Mouse (Mus musculus) heart, postnatal 25 days (tissue): ENCODE measurements at regions not wholly inside any gene's neighbourhood (a gene's known extent, or its start where the extent isn't known, plus 50 kb on each side); places are given as distances from the start of the nearest gene placed in this dataset.
A peak's percentile ranks its signal among the peaks of the same experiment; 100 is the strongest.
"Not testable (repeated sequence)": the region's sequence is repeated elsewhere in the genome, so short reads cannot be mapped to it uniquely, and the experiment has no call there.

Source experiments
- DNase-seq: peaks from one replicate; pipeline ENCODE4 v3.0.0; 2022; ENCODE audit warnings: low spot score
- intact Hi-C: fragments of 180-260 bp; cut with DNase I; formaldehyde crosslinking; loops from one replicate; pipeline ENCODE4 v1.15.1; 2025

DNA sequence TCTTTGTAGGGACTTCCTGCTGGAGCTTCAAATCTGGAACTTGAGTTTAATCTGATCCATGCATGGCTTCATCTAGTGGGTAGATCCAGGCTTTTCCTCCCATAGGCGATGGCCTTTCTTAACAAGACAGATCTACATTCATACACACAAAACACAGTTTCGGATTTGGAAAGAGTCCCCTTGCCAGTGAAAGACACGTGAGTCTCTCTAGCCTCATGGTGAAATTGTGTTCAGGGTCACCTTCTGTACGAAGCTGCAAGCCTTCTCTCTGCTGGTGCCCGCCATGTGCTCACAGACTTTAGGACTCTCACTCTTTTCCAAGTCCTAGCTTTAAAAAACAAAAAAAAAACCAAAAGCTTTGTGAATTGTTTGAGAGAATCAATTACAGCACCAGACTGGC lies 51.4 kb upstream of the Dlx2 start:
- no peak for DNase-seq
- intact Hi-C loops = loop anchor here (1.0 to 5.0 kb wide), 2 partner anchors 218 to 239 kb away; no protein-coding TSS in a partner anchor

DNA sequence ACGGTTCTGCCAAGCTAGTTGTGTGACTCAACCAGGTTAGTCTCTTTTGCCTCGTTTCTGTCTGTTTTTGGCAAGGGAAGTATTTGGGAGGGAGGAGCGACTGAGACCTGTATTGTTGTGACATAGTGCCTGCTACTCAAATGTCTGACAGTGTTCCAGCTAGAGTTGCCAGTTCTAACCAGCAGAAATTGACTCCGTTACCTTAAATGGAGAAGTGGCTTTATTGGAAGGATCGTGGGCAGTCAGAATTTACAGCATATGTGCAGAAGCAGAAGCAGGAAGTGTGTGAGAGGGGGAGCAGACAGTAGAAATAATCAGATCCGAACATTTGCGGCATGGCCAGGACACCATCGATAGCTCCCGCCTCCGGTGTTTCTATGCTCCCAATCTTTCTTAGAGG lies 51.8 kb upstream of the Dlx2 start:
- intact Hi-C loops = loop anchor here (1.0 to 5.0 kb wide), 2 partner anchors 218 to 239 kb away; no protein-coding TSS in a partner anchor

DNA sequence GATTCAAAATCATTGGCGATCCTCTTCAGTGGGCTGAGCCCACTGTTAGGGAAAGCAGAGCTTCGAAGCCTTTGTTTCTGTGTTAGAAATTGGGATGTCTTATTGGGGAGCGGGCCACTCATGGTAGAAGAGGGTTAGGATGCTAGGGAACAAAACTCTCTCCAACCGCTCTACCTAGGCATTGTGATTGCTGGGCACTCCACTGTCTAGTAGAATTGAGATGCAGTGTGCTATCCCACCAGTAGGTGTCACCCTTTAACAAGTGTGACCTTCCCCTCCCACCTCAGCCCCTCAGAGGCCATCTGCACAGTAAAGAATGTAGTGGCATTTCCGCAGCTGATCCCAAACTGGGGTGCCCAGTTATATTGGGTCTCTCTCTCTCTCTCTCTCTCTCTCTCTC lies 52.2 kb upstream of the Dlx2 start:
- intact Hi-C loops = loop anchor here (1.0 to 5.0 kb wide), 3 partner anchors 214 to 239 kb away; no protein-coding TSS in a partner anchor

More for the DNA sequence above, 51.8 kb upstream of the Dlx2 start:
- no peak for DNase-seq

DNA sequence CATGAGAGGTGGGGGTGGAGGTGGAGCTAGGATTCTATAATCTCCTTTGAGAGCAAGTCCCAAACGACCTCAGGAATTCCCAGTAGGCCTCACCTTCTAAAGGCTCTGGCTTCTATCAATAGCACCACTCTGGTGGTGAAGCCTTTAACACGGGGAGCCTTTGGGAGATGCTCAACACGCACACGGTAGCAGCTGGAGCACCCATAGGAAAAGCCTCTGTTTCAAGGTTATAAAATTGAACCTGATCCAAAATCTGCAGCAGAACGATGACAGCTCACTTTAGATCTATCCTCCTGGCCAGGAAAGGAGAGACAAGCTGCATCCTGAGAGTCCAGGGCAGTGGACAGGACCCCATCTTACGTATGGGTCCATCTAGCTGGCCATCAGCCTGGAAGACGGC lies 53.7 kb upstream of the Dlx2 start:
- intact Hi-C loops = no loop called here
- no peak for DNase-seq

More for the DNA sequence above, 52.2 kb upstream of the Dlx2 start:
- DNase-seq = peak; percentile 21

DNA sequence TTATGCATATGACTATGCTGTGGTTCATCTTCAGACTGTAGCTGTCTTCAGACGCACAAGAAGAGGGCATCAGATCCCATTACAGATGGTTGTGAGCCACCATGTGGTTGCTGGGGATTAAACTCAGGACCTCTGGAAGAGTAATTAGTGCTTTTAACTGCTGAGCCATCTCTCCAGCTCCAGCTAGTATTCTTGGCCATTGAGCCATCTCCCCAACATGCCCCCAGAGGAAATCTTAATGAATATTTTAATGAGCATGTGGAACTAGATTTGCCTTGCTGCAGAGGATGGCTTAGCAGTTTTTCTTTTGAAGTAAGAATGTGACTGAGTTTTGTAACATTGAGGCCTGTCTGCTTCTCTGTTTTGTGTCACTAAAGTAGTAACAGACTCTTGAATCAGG lies 54.4 kb upstream of the Dlx2 start:
- DNase-seq = no peak
- intact Hi-C loops = no loop called here

DNA sequence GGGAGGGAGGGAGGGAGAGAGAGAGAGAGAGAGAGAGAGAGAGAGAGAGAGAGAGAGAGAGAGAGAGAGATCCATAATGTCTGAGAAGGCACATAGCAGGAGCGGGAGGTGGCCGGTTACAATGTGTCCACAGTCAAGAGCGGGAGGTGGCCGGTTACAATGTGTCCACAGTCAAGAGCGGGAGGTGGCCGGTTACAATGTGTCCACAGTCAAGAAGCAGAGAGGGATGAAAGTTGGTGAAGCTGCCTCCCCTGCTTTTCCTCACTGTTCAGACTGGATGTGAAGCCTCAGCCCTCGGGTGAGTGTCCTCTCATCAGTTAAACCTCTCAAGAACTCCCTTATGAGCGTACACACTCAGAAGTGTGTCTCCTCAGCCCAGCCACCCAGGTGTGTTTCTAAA lies 57.2 kb upstream of the Dlx2 start:
- intact Hi-C loops = not testable (repeated sequence)

DNA sequence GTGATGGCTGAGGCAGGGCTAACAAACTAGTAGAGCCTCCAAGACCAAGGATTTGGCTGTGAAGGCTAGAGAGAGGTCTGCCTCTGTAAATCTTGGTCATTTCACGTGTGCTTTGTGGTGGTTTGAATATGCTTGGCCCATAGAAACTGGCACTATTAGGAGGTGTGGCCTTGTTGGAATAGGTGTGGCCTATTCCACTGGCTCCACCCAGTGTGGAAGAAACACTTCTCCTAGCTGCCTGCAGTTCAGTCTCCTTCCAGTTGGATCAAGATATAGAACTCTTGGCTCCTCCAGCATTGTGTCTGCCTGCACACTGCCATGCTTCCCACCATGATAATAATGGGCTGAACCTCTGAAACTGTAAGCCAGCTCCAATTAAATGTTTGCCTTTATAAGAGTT lies 59.1 kb upstream of the Dlx2 start:
- intact Hi-C loops = no loop called here
- no peak for DNase-seq

More for the DNA sequence above, 57.2 kb upstream of the Dlx2 start:
- not testable (repeated sequence) for DNase-seq

DNA sequence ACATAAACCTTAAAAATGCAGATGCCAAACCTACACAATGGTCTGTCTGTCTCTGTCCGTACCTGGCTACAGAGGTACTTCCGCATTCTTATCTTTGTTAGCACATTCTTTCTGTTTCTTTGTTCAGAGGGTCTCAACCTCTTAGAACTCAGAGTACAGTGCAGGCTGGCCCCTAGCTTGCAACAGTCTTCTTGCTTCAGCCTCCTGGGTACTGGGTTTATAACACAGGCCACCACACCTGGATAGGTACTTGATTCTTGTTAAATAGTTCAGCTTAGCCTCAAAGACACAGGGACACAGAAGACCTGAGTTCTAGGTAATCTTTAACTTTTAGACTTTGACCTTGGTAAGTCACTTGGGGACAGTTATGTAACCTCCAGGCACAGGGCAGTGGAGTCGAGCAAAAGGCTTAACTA lies 60.5 kb upstream of the Dlx2 start:
- intact Hi-C loops = no loop called here

DNA sequence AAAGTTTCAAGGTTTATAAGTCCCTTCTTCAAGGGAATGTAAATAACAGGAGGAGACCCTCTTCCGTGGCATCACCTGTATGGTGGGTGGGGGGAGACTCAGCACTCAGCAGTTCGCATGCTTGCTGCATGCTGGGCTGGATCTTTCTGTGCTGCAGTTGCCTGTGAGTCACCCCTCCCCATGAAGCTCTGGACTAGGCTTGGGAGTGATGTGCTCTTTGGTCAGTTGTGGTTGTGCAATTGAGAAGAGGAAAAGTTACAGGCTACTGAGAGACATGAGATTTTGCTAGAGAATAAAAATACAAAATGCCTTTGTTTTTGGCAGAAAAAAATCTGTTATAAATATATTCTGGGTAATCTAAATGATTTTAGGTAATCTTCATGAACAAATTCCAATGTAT lies 66.7 kb upstream of the Dlx2 start:
- intact Hi-C loops = no loop called here

More for the DNA sequence above, 60.5 kb upstream of the Dlx2 start:
- no peak for DNase-seq

DNA sequence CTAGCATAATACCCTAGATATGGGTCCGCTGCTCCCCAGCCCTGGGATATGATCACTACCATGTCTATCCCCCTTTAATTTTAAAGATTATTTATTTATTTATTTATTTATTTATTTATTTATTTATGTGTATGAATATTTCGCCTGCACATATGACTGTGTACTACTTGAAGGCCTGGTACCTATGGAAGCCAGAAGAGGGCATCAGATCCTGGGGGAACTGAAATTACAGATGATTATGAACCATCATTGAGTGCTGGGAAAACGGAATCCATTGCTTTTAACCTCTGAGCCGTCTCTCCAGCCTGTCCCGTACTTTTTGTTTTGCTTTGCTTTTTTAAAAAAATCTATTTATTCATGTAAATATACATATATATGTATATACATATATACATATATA lies 70.0 kb upstream of the Dlx2 start:
- DNase-seq = no peak
- intact Hi-C loops = loop anchor here (5.0 kb wide), 1 partner anchor 196 kb away; no protein-coding TSS in a partner anchor

More for the DNA sequence above, 66.7 kb upstream of the Dlx2 start:
- DNase-seq = no peak

DNA sequence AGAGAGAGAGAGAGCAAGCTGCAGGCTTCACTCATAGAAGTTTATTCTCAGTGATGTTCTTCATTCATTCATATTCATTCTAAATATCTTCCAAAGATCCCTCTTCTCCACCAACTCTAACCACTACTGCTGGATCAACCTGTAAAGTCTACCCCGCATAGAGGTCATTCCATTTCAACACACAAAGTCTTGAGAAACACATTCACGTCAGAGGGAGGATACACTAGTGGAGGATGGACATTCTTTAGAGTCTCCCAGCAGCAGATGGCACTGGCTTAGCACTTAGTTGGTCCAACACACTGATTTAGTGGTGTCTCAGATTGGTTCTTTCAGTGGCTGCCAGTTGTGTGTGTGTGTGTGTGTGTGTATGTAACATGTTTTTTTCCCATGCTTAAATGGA lies 74.9 kb upstream of the Dlx2 start:
- intact Hi-C loops = loop anchor here (5.0 kb wide), 1 partner anchor 131 kb away; no protein-coding TSS in a partner anchor
- DNase-seq = no peak

DNA sequence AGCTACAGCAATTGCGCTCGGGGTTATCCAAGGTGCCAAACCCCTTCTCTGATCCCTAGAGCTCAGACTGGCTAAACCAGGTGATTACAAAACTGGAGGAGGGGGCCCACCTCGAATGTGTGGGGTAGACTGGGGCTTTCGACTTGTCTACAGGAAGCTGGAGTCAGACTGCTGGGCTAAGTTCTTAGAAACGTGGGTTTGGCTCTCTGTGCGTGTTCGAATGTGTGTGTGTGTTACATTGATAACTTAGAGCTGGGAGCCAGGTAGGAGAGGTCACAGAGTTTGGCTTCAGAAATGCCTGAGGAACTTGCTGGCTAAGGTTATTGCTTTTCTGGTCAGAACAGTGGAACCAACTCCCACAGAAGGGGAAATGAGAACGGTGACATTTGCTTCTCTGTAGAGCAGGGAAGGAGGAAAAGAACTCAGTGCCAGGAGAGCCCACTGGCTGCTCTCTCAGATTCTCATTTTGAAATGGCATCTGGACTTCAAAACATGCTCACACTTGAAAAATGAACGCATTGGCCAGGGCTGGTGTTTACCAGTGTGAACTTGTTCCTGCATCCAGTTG lies 76.1 kb upstream of the Dlx2 start:
- intact Hi-C loops = loop anchor here (5.0 kb wide), 1 partner anchor 130 kb away; no protein-coding TSS in a partner anchor
- no peak for DNase-seq

DNA sequence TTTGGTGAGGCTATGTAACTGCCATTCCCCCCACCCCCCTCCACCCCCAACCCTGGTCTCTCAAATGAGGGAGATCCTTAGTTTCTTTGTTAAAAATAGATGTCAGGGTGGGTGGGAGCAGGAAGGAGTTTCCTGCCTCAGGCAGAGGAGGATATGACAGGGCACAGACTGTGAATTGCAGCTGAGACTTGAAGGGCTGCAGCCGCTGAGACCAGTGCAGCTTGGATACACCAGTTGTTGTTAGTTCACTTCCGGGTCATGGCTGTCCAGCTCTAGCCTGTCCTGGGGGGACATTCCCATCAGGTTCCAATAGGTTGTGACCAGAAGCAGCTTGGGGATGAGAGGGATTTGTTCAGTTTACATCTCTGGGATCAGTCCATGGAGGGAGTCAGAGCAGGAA lies 76.6 kb upstream of the Dlx2 start:
- DNase-seq = no peak
- intact Hi-C loops = loop anchor here (5.0 kb wide), 1 partner anchor 129 kb away; no protein-coding TSS in a partner anchor

DNA sequence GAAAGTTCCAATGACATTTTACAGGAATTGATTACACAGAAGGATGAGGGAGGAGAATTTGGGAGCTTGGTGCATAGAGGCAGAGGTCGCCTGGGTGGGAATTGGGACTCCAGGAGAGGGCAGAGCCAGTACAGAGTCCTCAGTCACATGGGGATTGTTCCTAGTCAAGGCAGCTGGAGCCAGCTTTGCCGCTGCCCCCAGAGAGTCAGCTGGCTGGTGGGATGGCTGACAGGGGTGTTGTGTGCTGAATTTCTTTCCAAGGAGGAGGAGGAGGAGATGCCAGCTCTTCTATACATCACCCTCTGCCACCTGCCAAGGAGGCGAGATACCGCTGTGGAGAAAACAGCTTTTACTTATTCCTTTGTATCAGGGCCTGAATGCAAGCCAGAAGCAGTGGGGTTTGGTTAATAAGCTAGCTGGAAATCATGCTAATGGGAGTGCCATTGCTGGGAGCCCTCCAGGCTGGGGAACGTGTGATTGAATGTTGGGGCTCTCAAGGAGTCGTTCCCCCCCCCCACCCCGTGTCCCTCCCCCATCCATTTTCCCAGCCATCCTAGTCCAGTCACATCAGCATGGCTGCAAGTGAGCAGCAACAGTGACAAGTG lies 78.8 kb upstream of the Dlx2 start:
- no peak for DNase-seq
- intact Hi-C loops = loop anchor here (5.0 kb wide), 1 partner anchor 37 kb away; no protein-coding TSS in a partner anchor

DNA sequence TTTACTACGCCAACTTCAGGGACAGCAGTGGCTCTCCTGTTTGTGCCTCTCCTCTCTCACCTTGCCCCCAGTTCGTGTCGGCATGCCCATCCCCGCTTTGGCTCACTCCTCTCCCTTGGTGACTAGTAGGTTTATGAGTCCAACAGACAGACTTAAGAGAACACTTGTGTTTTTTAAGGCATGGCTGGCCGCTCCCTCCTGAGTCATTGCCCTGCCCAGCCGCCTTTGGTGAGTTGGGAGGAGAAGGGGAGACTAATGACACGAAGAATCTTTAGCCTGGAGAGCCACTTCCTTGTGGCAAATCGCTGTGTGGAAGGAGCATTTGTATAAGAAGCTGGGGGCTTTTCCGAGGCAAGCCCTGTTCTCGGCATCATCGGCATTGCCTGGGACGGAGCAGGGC lies 79.8 kb upstream of the Dlx2 start:
- no peak for DNase-seq
- intact Hi-C loops = loop anchor here (5.0 kb wide), 1 partner anchor 36 kb away; no protein-coding TSS in a partner anchor

DNA sequence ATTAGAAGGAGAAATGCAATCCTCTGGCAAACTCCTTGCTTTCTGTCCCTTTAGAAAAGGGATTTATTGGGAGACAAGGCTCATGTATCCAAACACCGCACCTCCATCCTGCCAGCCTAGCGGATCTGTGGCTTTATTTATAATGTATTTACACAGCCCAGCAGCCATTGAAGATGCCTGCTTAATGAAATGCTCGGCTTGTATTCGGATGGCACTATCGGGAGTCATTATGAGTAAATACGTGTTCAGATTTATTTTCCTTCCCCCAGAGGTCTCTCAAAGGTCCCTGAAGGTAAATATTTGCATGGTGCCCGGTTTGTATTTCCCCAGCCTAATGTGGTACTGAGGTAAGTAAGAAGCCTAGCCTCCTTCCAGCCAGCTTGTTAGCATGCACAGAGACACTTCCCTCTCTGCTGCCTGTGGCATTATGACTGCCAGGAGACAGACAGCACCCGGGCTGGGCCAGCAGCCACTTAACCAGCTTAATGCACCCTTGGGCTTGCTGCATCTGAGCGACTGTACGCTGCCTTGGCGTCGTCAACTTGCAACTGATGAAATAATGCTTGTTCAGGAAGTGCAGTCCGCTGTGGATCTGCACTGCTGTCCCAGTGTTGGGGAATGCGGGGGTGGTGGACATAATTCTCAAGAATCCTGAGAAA lies 80.7 kb upstream of the Dlx2 start:
- intact Hi-C loops = loop anchor here (5.0 kb wide), 1 partner anchor 35 kb away; no protein-coding TSS in a partner anchor
- DNase-seq = no peak

DNA sequence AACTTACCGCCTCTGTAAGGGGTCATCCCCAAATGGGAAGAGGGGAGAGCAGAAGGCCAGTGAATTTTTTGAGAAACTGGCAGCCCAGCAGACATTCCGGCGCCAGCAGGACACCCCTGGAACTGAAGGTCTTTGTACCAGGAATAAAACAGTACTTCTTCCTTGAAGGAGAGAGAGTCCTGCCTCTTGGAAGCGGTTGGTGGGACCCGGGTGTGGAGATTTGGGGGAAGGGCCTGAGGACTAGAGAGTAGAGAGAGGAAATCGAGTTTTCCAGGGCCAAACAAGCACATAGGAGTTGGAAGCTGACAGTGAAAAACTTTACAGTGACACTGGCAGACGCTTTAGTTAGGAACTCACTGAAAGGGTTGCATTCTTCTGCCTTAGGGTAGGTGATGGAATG lies 82.3 kb upstream of the Dlx2 start:
- intact Hi-C loops = loop anchor here (5.0 kb wide), 1 partner anchor 33 kb away; no protein-coding TSS in a partner anchor
- no peak for DNase-seq

DNA sequence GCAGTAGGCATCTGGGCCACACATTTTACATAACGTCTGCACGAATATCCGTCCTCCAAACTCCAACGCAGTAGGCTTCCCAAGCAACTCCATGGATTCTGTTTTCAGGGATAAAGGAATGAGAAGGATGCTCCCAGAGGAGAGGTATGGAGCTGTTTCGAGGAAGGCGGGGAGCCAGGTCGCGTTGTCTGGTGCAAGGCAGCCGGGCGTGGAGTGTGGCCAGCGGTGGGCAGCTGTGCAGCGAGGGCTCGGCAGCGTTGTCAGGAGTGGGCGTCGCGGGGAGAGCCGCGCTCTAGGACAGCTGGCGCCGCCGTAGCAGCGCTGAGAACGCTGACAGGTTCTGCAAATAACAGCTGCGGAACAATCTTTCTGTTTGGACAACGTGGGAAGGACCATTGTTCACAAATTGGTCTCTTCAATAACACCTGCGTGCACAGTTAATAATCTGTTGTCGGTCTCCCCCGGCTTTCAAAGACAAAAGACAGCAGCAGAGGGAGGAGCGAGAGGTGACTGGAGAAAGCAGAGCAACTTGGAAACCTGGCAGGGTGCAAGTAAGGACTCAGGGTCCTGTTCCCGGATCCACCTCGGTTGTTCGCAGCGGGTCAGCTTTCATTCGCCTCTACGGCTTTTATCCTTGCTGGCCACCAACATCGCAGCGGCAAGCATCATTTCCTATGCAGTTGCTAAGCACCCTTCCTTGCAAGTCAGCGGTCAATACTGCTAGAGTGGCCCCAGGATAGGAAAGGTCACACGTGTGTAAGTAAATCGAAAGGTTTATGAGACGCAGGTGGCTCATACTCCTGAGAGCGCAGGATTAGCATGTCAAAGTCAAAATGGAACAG lies 83.0 kb upstream of the Dlx2 start:
- intact Hi-C loops = loop anchor here (5.0 kb wide), 1 partner anchor 33 kb away; no protein-coding TSS in a partner anchor
- no peak for DNase-seq

DNA sequence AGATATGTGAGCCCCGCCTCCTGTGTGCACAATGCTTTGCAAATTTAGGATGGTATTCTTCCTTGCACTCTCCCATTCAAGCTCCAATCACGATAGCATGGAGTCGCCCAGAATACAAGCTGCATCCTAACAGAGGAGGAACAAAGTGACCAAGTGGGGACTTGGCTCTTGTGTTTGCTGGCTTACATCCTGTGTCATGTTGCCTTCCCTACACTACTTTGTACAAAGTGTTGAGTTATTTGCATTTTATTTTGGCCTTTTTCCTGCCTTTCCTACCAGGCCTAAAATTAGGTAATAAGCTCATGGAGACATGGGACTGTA lies 83.5 kb upstream of the Dlx2 start:
- intact Hi-C loops = no loop called here
- no peak for DNase-seq

DNA sequence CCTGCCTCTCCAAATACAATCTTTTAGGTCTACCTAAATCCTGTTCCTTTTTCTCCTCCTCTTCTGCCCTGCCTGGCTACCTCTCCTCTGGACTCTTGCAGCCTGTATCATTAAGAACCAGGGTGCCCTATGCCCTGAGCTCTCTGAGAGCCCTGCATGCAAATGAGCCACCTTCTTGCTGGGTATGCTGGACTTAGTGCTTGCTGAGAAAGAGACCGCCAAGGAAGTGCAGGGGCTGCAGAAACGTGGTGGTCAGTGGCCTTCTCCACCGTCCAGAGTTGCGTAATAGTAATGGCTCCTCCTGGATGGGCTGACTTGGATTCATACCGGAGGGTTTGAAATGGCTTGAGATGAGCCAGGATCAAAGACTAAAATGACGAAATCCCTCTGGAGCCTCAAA lies 86.9 kb upstream of the Dlx2 start:
- no peak for DNase-seq
- intact Hi-C loops = no loop called here
